Mouse (Mus musculus): ENCODE measurements at regions not wholly inside any gene's neighbourhood (a gene's known extent, or its start where the extent isn't known, plus 50 kb on each side); places are given as distances from the start of the nearest gene placed in this dataset.
A peak's percentile ranks its signal among the peaks of the same experiment; 100 is the strongest.

GRCm38 (mm10) chr3:58146762-58147161 is 267.8 kb upstream of the Tsc22d2 start:
- H3K4me2 ChIP-seq (ENCODE audit: low read length): no peak overlapping the region
- WGBS: 57% methylated on average over 1 of the region's 1 CpGs
- H3K9me3 ChIP-seq (replicated peaks; ENCODE audit: control insufficient read depth, low read length, poor library complexity, severe bottlenecking): no peaks in the 10 kb centered on the region
- no peaks in the 10 kb centered on the region for H3K36me3 ChIP-seq (ENCODE audit: control insufficient read depth, insufficient read depth, low read length)
- ATAC-seq: no peak
- H3K4me3 ChIP-seq (ENCODE audit: low read depth, low read length): no peak overlapping the region
- no peaks in the 10 kb centered on the region for H3K27me3 ChIP-seq (ENCODE audit: control insufficient read depth, insufficient read depth, low read depth, low read length)
- H3K27ac ChIP-seq (ENCODE audit: low read length): no peak overlapping the region
- H3K4me1 ChIP-seq (ENCODE audit: control insufficient read depth, insufficient read depth, low read length): no peaks in the 10 kb centered on the region
- no peak overlapping the region for H3K9ac ChIP-seq (ENCODE audit: low read depth, low read length)

DNA sequence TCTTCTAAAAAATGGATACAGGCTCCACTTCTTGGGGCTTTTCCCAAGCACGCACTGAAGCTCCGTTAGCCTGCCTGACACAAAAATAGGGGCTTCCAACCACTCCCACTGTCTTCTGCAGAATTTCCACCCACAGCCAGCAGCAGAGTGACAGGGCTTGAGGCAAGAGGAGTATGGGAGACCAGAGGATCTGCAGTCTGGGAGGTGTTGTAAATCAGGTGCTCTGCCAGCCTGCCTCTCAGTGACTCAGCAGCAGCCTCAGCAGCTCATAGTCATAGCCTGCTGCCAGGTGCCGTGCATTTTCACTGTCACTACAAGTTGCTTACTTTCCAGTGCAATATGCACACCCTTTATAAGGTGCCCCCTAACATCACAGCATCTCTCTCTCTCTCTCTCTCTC is 261.4 kb upstream of the Tsc22d2 start:
- whole genome bisulfite sequencing: 84% methylated on average over 3 of the region's 3 CpGs
- ATAC-seq: no peak

GRCm38 (mm10) chr3:58153874-58154756 is 260.4 kb upstream of the Tsc22d2 start:
- no peak for ATAC-seq
- H3K4me3 ChIP-seq (ENCODE audit: low read depth, low read length): no peak overlapping the region
- H3K36me3 ChIP-seq (ENCODE audit: control insufficient read depth, insufficient read depth, low read length): no peaks in the 10 kb centered on the region
- no peaks in the 10 kb centered on the region for H3K4me1 ChIP-seq (ENCODE audit: control insufficient read depth, insufficient read depth, low read length)
- WGBS: 80% methylated on average over 21 of the region's 21 CpGs
- H3K27ac ChIP-seq (ENCODE audit: low read length): no peak overlapping the region
- no peak overlapping the region for H3K4me2 ChIP-seq (ENCODE audit: low read length)
- H3K9ac ChIP-seq (ENCODE audit: low read depth, low read length): no peak overlapping the region
- H3K9me3 ChIP-seq (replicated peaks; ENCODE audit: control insufficient read depth, low read length, poor library complexity, severe bottlenecking): no peaks in the 10 kb centered on the region; the same call in 1 of the 2 replicates
- no peaks in the 10 kb centered on the region for H3K27me3 ChIP-seq (ENCODE audit: control insufficient read depth, insufficient read depth, low read depth, low read length)

More for the DNA sequence above, 261.4 kb upstream of the Tsc22d2 start:
- Histone ChIP-seq H3K27me3 (ENCODE audit: control insufficient read depth, insufficient read depth, low read depth, low read length) (no peaks in the 10 kb centered on the region), H3K4me2 (ENCODE audit: low read length) (no peak overlapping the region), H3K4me3 (ENCODE audit: low read depth, low read length) (no peak overlapping the region), H3K4me1 (ENCODE audit: control insufficient read depth, insufficient read depth, low read length) (no peaks in the 10 kb centered on the region), H3K27ac (ENCODE audit: low read length) (no peak overlapping the region), H3K9me3 (replicated peaks; ENCODE audit: control insufficient read depth, low read length, poor library complexity, severe bottlenecking) (no peaks in the 10 kb centered on the region; the same call in 1 of the 2 replicates), H3K9ac (ENCODE audit: low read depth, low read length) (no peak overlapping the region), H3K36me3 (ENCODE audit: control insufficient read depth, insufficient read depth, low read length) (no peaks in the 10 kb centered on the region)

GRCm38 (mm10) chr3:58159384-58159783 is 255.1 kb upstream of the Tsc22d2 start:
- Histone ChIP-seq H3K36me3 (ENCODE audit: control insufficient read depth, insufficient read depth, low read length) (no peaks in the 10 kb centered on the region), H3K9me3 (replicated peaks; ENCODE audit: control insufficient read depth, low read length, poor library complexity, severe bottlenecking) (no peaks in the 10 kb centered on the region; the same call in 1 of the 2 replicates), H3K4me3 (ENCODE audit: low read depth, low read length) (no peak overlapping the region), H3K4me1 (ENCODE audit: control insufficient read depth, insufficient read depth, low read length) (peaks cover 5% of the 10 kb centered on the region; the same call in 1 of the 2 replicates), H3K27ac (ENCODE audit: low read length) (no peak overlapping the region), H3K9ac (ENCODE audit: low read depth, low read length) (no peak overlapping the region), H3K4me2 (ENCODE audit: low read length) (no peak overlapping the region), H3K27me3 (ENCODE audit: control insufficient read depth, insufficient read depth, low read depth, low read length) (no peaks in the 10 kb centered on the region)
- peak; percentile 54; the same call in 1 of the 2 replicates for ATAC-seq
- WGBS: 62% methylated on average over 3 of the region's 3 CpGs

DNA sequence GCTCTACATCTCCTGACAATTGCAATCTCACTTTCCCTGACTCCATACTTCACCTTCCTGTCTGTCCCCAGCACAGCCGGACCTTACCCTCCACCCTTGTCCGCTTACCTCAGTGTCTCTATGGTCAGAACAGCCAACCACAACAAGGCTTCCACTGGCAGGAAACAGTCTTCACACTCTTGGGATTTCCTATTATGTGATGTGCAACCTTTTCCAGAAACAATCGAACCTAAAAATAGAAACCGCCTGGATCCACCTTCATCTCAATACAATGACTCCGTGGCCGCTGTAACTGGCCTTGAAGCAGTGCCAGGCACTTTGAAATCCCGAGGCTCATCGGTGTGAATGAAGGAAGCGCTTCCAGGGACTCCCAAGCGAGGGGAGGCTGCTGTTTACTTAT is 252.3 kb upstream of the Tsc22d2 start:
- 26% methylated on average over 10 of the region's 10 CpGs for WGBS
- Histone ChIP-seq H3K27ac (ENCODE audit: low read length) (no peak overlapping the region), H3K9me3 (replicated peaks; ENCODE audit: control insufficient read depth, low read length, poor library complexity, severe bottlenecking) (no peaks in the 10 kb centered on the region), H3K4me3 (ENCODE audit: low read depth, low read length) (no peak overlapping the region), H3K9ac (ENCODE audit: low read depth, low read length) (peak overlapping the region; percentile 20; the same call in 1 of the 2 replicates), H3K27me3 (ENCODE audit: control insufficient read depth, insufficient read depth, low read depth, low read length) (no peaks in the 10 kb centered on the region), H3K4me1 (ENCODE audit: control insufficient read depth, insufficient read depth, low read length) (peaks cover 5% of the 10 kb centered on the region; the same call in 1 of the 2 replicates), H3K4me2 (ENCODE audit: low read length) (0 out of 2 replicates have a peak overlapping the region, but pooled peaks have one; percentile 3), H3K36me3 (ENCODE audit: control insufficient read depth, insufficient read depth, low read length) (no peaks in the 10 kb centered on the region)
- no peak for ATAC-seq

DNA sequence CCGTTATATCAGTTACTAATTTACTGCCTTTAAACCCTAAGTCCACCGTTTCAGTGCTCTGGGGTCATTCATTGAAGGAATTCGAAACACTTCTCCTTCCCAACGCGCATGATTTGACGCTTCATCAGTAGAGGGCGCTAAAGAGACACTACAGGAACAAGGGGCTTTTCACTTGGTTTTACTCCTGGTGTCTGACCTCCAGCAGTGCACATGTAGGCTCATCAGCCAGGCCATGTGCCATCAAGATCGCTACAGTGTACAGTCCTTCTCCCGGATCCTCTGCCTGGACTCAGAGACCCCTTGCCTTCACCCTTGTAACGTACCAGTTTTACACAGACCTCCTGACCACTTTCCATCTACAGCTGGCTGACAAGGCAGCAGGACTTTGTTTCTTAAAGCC is 250.7 kb upstream of the Tsc22d2 start:
- 8% methylated on average over 10 of the region's 10 CpGs for WGBS

DNA sequence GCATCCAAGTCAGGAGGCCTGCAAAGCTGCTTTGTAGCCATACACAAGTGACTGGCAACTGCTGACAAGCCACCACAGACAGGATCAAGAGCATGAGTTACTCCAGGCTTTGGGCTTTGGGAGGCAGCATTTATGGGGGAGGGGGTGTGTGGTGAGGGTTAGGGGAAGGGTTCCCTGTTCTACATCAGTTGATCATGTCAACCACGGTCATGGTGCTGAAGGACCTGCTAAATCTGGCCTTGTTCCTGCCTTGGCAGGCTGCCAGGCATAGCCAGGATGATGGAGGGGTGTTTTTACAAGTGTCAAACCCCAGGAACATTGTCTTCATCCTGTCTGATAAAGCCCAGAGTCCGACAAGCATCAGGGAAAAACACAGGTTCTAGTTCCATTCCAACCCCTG is 247.9 kb upstream of the Tsc22d2 start:
- Histone ChIP-seq H3K36me3 (ENCODE audit: control insufficient read depth, insufficient read depth, low read length) (no peaks in the 10 kb centered on the region), H3K27ac (ENCODE audit: low read length) (no peak overlapping the region), H3K4me3 (ENCODE audit: low read depth, low read length) (no peak overlapping the region), H3K9ac (ENCODE audit: low read depth, low read length) (no peak overlapping the region), H3K9me3 (replicated peaks; ENCODE audit: control insufficient read depth, low read length, poor library complexity, severe bottlenecking) (no peaks in the 10 kb centered on the region), H3K4me2 (ENCODE audit: low read length) (no peak overlapping the region), H3K27me3 (ENCODE audit: control insufficient read depth, insufficient read depth, low read depth, low read length) (no peaks in the 10 kb centered on the region), H3K4me1 (ENCODE audit: control insufficient read depth, insufficient read depth, low read length) (peaks cover 5% of the 10 kb centered on the region; the same call in 1 of the 2 replicates)
- 51% methylated on average over 2 of the region's 2 CpGs for WGBS
- ATAC-seq: no peak

More for the DNA sequence above, 250.7 kb upstream of the Tsc22d2 start:
- H3K4me3 ChIP-seq (ENCODE audit: low read depth, low read length): no peak overlapping the region
- H3K9me3 ChIP-seq (replicated peaks; ENCODE audit: control insufficient read depth, low read length, poor library complexity, severe bottlenecking): no peaks in the 10 kb centered on the region
- no peak overlapping the region for H3K9ac ChIP-seq (ENCODE audit: low read depth, low read length)
- H3K36me3 ChIP-seq (ENCODE audit: control insufficient read depth, insufficient read depth, low read length): no peaks in the 10 kb centered on the region
- peaks cover 5% of the 10 kb centered on the region; the same call in 1 of the 2 replicates for H3K4me1 ChIP-seq (ENCODE audit: control insufficient read depth, insufficient read depth, low read length)
- H3K27ac ChIP-seq (ENCODE audit: low read length): no peak overlapping the region
- no peaks in the 10 kb centered on the region for H3K27me3 ChIP-seq (ENCODE audit: control insufficient read depth, insufficient read depth, low read depth, low read length)
- H3K4me2 ChIP-seq (ENCODE audit: low read length): no peak overlapping the region
- ATAC-seq: peak; percentile 71

- no peaks in the 10 kb centered on the region for H3K9me3 ChIP-seq (replicated peaks; ENCODE audit: control insufficient read depth, low read length, poor library complexity, severe bottlenecking)
- ATAC-seq: no peak
- no peak overlapping the region for H3K4me3 ChIP-seq (ENCODE audit: low read depth, low read length)
- H3K9ac ChIP-seq (ENCODE audit: low read depth, low read length): no peak overlapping the region
- no peak overlapping the region for H3K27ac ChIP-seq (ENCODE audit: low read length)
- no peak overlapping the region for H3K4me2 ChIP-seq (ENCODE audit: low read length)
- 87% methylated on average over 3 of the region's 3 CpGs for WGBS
- no peaks in the 10 kb centered on the region for H3K27me3 ChIP-seq (ENCODE audit: control insufficient read depth, insufficient read depth, low read depth, low read length)
- no peaks in the 10 kb centered on the region for H3K36me3 ChIP-seq (ENCODE audit: control insufficient read depth, insufficient read depth, low read length)
- H3K4me1 ChIP-seq (ENCODE audit: control insufficient read depth, insufficient read depth, low read length): peaks cover 4% of the 10 kb centered on the region; the same call in 1 of the 2 replicates
These were observed 247.4 kb upstream of the Tsc22d2 start for GRCm38 (mm10) chr3:58167121-58167520.

- Histone ChIP-seq H3K4me2 (ENCODE audit: low read length) (no peak overlapping the region), H3K4me1 (ENCODE audit: control insufficient read depth, insufficient read depth, low read length) (no peaks in the 10 kb centered on the region), H3K9me3 (replicated peaks; ENCODE audit: control insufficient read depth, low read length, poor library complexity, severe bottlenecking) (no peaks in the 10 kb centered on the region), H3K27ac (ENCODE audit: low read length) (no peak overlapping the region), H3K4me3 (ENCODE audit: low read depth, low read length) (no peak overlapping the region), H3K36me3 (ENCODE audit: control insufficient read depth, insufficient read depth, low read length) (no peaks in the 10 kb centered on the region), H3K27me3 (ENCODE audit: control insufficient read depth, insufficient read depth, low read depth, low read length) (no peaks in the 10 kb centered on the region), H3K9ac (ENCODE audit: low read depth, low read length) (no peak overlapping the region)
- ATAC-seq: no peak
- WGBS: 93% methylated on average over 1 of the region's 1 CpGs
These were observed 246.7 kb upstream of the Tsc22d2 start for GRCm38 (mm10) chr3:58167761-58168290.
